Mouse (Mus musculus) liver, embryonic 14.5 days (tissue): ENCODE results near the gene Csnk2a2. TPM values are rescaled to one million over a fixed set of nuclear protein-coding genes. Genes with fewer than 3 reads are reported as not detected.

Source experiments
- ATAC-seq: fragments of 200-750 bp; cut with Nextera tagmentation; 2 replicates; pipeline ENCODE4 v1.8.0; 2017; ENCODE audit warnings: moderate number of reproducible peaks, mild to moderate bottlenecking, moderate library complexity; ENCODE audit not compliant: insufficient read depth
- DNase-seq, 3 experiments: peaks; one replicate each; pipeline ENCODE4 v3.0.0-alpha.2; 2012 to 2013; ENCODE audit warnings: low read depth in 3 of 3, low spot score in 3 of 3
- H3K27ac ChIP-seq: fragments of 300-500 bp; sonication (generic); 2 replicates; pipeline ENCODE4 v1.5.1; 2014; ENCODE audit warnings: moderate library complexity, mild to moderate bottlenecking, control low read depth, inconsistent platforms
- H3K27me3 ChIP-seq: fragments of 300-500 bp; sonication (generic); 2 replicates; pipeline ENCODE4 v1.6.1; 2014; ENCODE audit warnings: mild to moderate bottlenecking, low read length, moderate library complexity; ENCODE audit not compliant: control insufficient read depth, insufficient read depth
- H3K36me3 ChIP-seq: fragments of 300-500 bp; sonication (generic); replicated peaks from 2 replicates; pipeline ENCODE4 v1.6.1; 2014; ENCODE audit warnings: low read depth; ENCODE audit not compliant: control insufficient read depth, insufficient read depth
- H3K4me1 ChIP-seq, 2 experiments: fragments of 200-500 bp in 1 of 2; fragments of 300-500 bp in 1 of 2; sonication (generic) in 1 of 2; replicated peaks; 2 replicates each; pipeline ENCODE4 v1.6.1; 2012 to 2014; ENCODE audit warnings: antibody characterized with exemption in 1 of 2, inconsistent platforms in 1 of 2, low read length in 1 of 2; ENCODE audit not compliant: control insufficient read depth in 2 of 2, insufficient read depth in 2 of 2
- H3K4me2 ChIP-seq: fragments of 300-500 bp; sonication (generic); 2 replicates; pipeline ENCODE4 v1.6.1; 2014; ENCODE audit warnings: low read depth, mild to moderate bottlenecking, control low read depth, moderate library complexity
- H3K4me3 ChIP-seq, 2 experiments: fragments of 200-500 bp in 1 of 2; fragments of 300-500 bp in 1 of 2; sonication (generic) in 1 of 2; 2 replicates each; pipeline ENCODE4 v1.5.1; 2012 to 2014; ENCODE audit warnings: low read depth in 2 of 2, low read length in 2 of 2, mild to moderate bottlenecking in 2 of 2, control low read depth in 1 of 2, inconsistent platforms in 1 of 2, moderate library complexity in 1 of 2; ENCODE audit not compliant: insufficient read depth in 1 of 2
- H3K9ac ChIP-seq: fragments of 300-500 bp; sonication (generic); replicated peaks from 2 replicates; pipeline ENCODE4 v1.6.1; 2014; ENCODE audit warnings: mild to moderate bottlenecking, control low read depth, moderate library complexity
- H3K9me3 ChIP-seq: fragments of 300-500 bp; sonication (generic); 2 replicates; pipeline ENCODE4 v1.6.1; 2016; ENCODE audit warnings: low read length, mixed read lengths; ENCODE audit not compliant: control insufficient read depth
- CTCF ChIP-seq: IDR thresholded peaks from 2 replicates; pipeline ENCODE4 v1.5.1; 2016; ENCODE audit warnings: antibody characterized with exemption, low read depth, control low read depth
- EP300 ChIP-seq: IDR thresholded peaks from 2 replicates; pipeline ENCODE4 v1.6.1; 2016; ENCODE audit warnings: antibody characterized with exemption, low read depth
- WGBS: fragments of 180-500 bp; shearing (Covaris S2); extraction: QIAGEN DNeasy Blood & Tissue Kit; methylation state at CpG from one replicate; pipeline ENCODE4 v1.1.7; 2014; ENCODE audit not compliant: insufficient replicate concordance; 5-methylcytosine and 5-hydroxymethylcytosine counted together
- polyA plus RNA-seq, 2 experiments: library from polyadenylated mRNA; depleted of rRNA in 1 of 2; stranded (reverse) in 1 of 2; unstranded in 1 of 2; fragments of >200 nt; fragmentation: Nextera tagmentation in 1 of 2; extraction: Ambion mirVana in 1 of 2; gene quantifications; 2 replicates each; pipeline versions ENCODE4 v1.2.1 to v1.2.3; 2012 to 2014

Csnk2a2 gene
- polyA plus RNA-seq, 2 experiments: 6.9 to 12.8 TPM

DNA sequence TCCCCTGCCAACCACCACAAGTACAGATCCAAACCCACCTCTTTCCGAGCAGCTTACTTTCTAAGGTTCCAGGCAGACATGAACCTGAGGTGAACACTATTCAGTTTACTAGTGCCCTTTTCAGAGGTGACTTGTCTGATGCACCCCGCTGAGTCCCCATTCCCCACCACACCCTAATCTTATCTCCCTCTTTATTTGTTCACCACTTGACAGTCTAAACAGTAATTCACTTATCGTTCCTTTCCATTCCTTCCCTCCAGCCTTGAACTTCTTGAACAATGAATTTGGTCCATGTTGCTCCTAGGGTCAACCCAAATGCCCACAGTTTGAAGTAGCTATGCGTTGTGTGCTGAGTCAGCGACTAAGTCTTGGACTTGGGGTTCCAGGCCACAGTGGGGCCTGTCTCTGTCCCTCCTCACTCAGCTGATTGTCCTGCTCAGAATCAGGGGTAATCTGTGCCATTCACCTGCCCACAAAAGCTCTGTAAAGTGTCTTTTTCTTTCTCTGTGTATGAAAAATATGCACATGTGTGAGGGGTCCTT, 49.6 kb downstream of the Csnk2a2 start:
- TF ChIP-seq CTCF: no peak
- peak; percentile 64 for TF ChIP-seq EP300
- 24% methylated on average over 5 of the region's 5 CpGs for WGBS
- Histone ChIP-seq H3K9me3 (no peaks in the 10 kb centered on the region), H3K36me3 (no peaks in the 10 kb centered on the region), H3K27ac (no peak overlapping the region), H3K9ac (no peak overlapping the region), H3K4me3 (no peak overlapping the region), H3K27me3 (no peaks in the 10 kb centered on the region), H3K4me1 (peaks cover 6 to 21% of the 10 kb centered on the region in 2 experiments; a peak in 3 of 4 replicates), H3K4me2 (peak overlapping the region; percentile 16; the same call in 1 of the 2 replicates)
- peak; percentile 29; the same call in 1 of the 2 replicates for ATAC-seq
- DNase-seq: no peak

GRCm38 (mm10) chr8:95439421-95439820, 50.4 kb downstream of the Csnk2a2 start:
- Histone ChIP-seq H3K27me3 (no peaks in the 10 kb centered on the region), H3K27ac (no peak overlapping the region), H3K4me2 (no peak overlapping the region), H3K9me3 (no peaks in the 10 kb centered on the region), H3K4me1 (peaks cover 8 to 21% of the 10 kb centered on the region in 2 experiments; a peak in 3 of 4 replicates), H3K4me3 (no peak overlapping the region), H3K9ac (no peak overlapping the region), H3K36me3 (no peaks in the 10 kb centered on the region)
- TF ChIP-seq CTCF: no peak
- peak; percentile 62 for TF ChIP-seq EP300
- ATAC-seq: no peak
- DNase-seq: no peak
- 66% methylated on average over 2 of the region's 2 CpGs for whole genome bisulfite sequencing

DNA sequence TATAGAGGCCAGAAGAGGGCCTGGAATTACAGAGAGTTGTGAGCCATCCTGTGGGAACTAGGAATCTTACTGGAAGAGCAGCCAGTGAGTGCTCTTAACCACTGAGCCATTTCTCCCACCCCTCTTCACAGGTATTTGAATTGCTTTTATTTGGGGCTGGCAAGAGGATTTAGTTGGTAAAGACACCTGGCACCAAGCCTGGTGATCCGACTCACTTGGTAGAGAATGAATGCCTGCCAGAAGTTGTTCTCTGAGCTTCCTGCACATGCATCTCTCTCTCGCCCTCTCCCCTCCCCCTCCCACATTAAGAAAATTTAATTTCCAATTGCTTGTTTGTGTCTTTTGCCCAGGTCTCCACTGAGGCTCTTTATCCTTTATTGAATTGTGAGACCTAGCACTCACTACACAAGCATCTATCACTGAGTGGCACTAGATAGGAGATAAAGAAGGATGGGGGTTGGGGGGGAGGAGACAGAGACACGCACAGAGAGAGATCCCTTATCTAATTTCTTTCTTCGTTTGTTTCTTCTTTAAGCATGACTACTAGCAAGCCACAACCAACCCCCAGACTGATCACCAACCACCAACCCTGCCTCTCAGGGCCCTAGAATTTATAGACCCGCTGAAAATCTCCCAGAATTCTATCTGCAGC, 52.4 kb downstream of the Csnk2a2 start:
- H3K9me3 ChIP-seq: no peaks in the 10 kb centered on the region
- no peaks in the 10 kb centered on the region for H3K27me3 ChIP-seq
- no peak overlapping the region for H3K4me2 ChIP-seq
- 30% methylated on average over 5 of the region's 5 CpGs for WGBS
- peaks cover 20 to 29% of the 10 kb centered on the region in 2 experiments for H3K4me1 ChIP-seq
- TF ChIP-seq CTCF (no peak), EP300 (no peak)
- no peak overlapping the region for H3K9ac ChIP-seq
- H3K36me3 ChIP-seq: no peaks in the 10 kb centered on the region
- ATAC-seq: no peak
- H3K4me3 ChIP-seq: no peak overlapping the region
- H3K27ac ChIP-seq: no peak overlapping the region
- no peak for DNase-seq

DNA sequence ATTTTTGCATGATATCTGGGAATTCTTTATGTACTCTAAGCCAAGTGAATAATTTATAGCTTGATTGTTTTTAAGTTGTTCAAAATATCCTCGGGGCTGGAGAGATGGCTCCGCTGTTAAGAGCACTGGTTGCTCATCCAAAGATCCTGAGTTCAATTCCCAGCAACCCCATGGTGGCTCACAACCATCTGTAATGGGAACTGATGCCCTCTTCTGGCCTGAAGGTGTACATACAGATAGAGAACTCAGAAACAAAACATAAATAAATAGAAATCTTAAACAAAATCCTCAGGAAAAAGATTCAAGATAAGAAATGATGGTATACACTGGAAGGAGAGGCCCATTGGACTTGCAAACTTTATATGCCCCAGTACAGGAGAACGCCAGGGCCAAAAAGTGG, 53.9 kb downstream of the Csnk2a2 start:
- H3K27me3 ChIP-seq: no peaks in the 10 kb centered on the region
- H3K4me2 ChIP-seq: no peak overlapping the region
- TF ChIP-seq EP300 (no peak), CTCF (peak; percentile 33; the same call in 1 of the 2 replicates)
- no peak overlapping the region for H3K27ac ChIP-seq
- no peaks in the 10 kb centered on the region for H3K36me3 ChIP-seq
- DNase-seq (no peak), ATAC-seq (no peak)
- peaks cover 17 to 28% of the 10 kb centered on the region in 2 experiments for H3K4me1 ChIP-seq
- whole genome bisulfite sequencing: 82% methylated on average over 3 of the region's 3 CpGs
- H3K9ac ChIP-seq: no peak overlapping the region
- no peaks in the 10 kb centered on the region for H3K9me3 ChIP-seq
- H3K4me3 ChIP-seq: no peak overlapping the region

- H3K9me3 ChIP-seq: no peaks in the 10 kb centered on the region
- H3K36me3 ChIP-seq: no peaks in the 10 kb centered on the region
- H3K4me3 ChIP-seq: peak overlapping the region in 1 of 2 experiments; percentile 89; a peak in 2 of 4 replicates
- H3K4me1 ChIP-seq: peaks cover 17 to 28% of the 10 kb centered on the region in 2 experiments
- H3K27me3 ChIP-seq: no peaks in the 10 kb centered on the region
- DNase-seq (no peak), ATAC-seq (no peak)
- WGBS: 86% methylated on average over 9 of the region's 9 CpGs
- peak overlapping the region; percentile 97 for H3K4me2 ChIP-seq
- H3K27ac ChIP-seq: no peak overlapping the region
- TF ChIP-seq EP300 (no peak), CTCF (no peak)
- no peak overlapping the region for H3K9ac ChIP-seq
Measured at GRCm38 (mm10) chr8:95435471-95435870, 54.4 kb downstream of the Csnk2a2 start.
